Mouse (Mus musculus) midbrain, postnatal 0 days (tissue): ENCODE measurements around the gene Dusp1. TPM values are rescaled to one million over a fixed set of nuclear protein-coding genes. Genes with fewer than 3 reads are reported as not detected.

Experiments used
- ATAC-seq: fragments of 200-750 bp; cut with Nextera tagmentation; 2 replicates; pipeline ENCODE4 v1.8.0; 2017; ENCODE audit warnings: moderate number of reproducible peaks, mild to moderate bottlenecking, moderate TSS enrichment, moderate library complexity; ENCODE audit not compliant: low FRiP score
- DNase-seq: peaks from one replicate; pipeline ENCODE4 v3.0.0-alpha.2; 2015; ENCODE audit warnings: low spot score
- H3K27ac ChIP-seq: fragments of 300-500 bp; sonication (generic); 2 replicates; pipeline ENCODE4 v1.5.1; 2014; ENCODE audit warnings: low read depth, mild to moderate bottlenecking, low read length, mixed read lengths
- H3K27me3 ChIP-seq: fragments of 300-500 bp; sonication (generic); 2 replicates; pipeline ENCODE4 v1.6.1; 2014; ENCODE audit warnings: low read length, control low read depth, mixed read lengths; ENCODE audit not compliant: insufficient read depth
- H3K36me3 ChIP-seq: fragments of 300-500 bp; sonication (generic); 2 replicates; pipeline ENCODE4 v1.6.1; 2014; ENCODE audit warnings: low read length, control low read depth, mixed read lengths; ENCODE audit not compliant: insufficient read depth
- H3K4me1 ChIP-seq: fragments of 300-500 bp; sonication (generic); 2 replicates; pipeline ENCODE4 v1.6.1; 2014; ENCODE audit warnings: mild to moderate bottlenecking, control low read depth, antibody characterized with exemption, low read length, mixed read lengths; ENCODE audit not compliant: insufficient read depth
- H3K4me2 ChIP-seq: fragments of 300-500 bp; sonication (generic); 2 replicates; pipeline ENCODE4 v1.6.1; 2014; ENCODE audit warnings: low read depth, mild to moderate bottlenecking, low read length, mixed read lengths; ENCODE audit not compliant: poor library complexity, severe bottlenecking
- H3K4me3 ChIP-seq: fragments of 300-500 bp; sonication (generic); 2 replicates; pipeline ENCODE4 v1.5.1; 2014; ENCODE audit warnings: low read depth, mild to moderate bottlenecking, low read length, moderate library complexity
- H3K9ac ChIP-seq: fragments of 300-500 bp; sonication (generic); replicated peaks from 2 replicates; pipeline ENCODE4 v1.6.1; 2014; ENCODE audit warnings: mild to moderate bottlenecking, low read length, moderate library complexity, mixed read lengths; ENCODE audit not compliant: poor library complexity, severe bottlenecking
- H3K9me3 ChIP-seq: fragments of 300-500 bp; sonication (generic); 2 replicates; pipeline ENCODE4 v1.6.1; 2016; ENCODE audit warnings: low read length, control low read depth
- CTCF ChIP-seq: IDR thresholded peaks from 2 replicates; pipeline ENCODE4 v1.5.1; 2016; ENCODE audit warnings: antibody characterized with exemption, mild to moderate bottlenecking
- WGBS: fragments of 180-500 bp; shearing (Covaris S2); extraction: QIAGEN DNeasy Blood & Tissue Kit; methylation state at CpG from one replicate; pipeline ENCODE4 v1.1.7; 2014; 5-methylcytosine and 5-hydroxymethylcytosine counted together
- polyA plus RNA-seq: library from polyadenylated mRNA; unstranded; fragments of >200 nt; fragmentation: Nextera tagmentation; extraction: Ambion mirVana; gene quantifications from 2 replicates; pipeline ENCODE4 v1.2.1, GENCODE M21; 2015
- total RNA-seq: library from RNA; depleted of rRNA; stranded (reverse); fragments of >200 nt; gene quantifications from 2 replicates; pipeline ENCODE4 v1.2.3, GENCODE M21; 2014

Gene Dusp1
- total and polyA plus RNA-seq, 2 experiments from 2014 or later: 26.0 to 46.8 TPM

DNA sequence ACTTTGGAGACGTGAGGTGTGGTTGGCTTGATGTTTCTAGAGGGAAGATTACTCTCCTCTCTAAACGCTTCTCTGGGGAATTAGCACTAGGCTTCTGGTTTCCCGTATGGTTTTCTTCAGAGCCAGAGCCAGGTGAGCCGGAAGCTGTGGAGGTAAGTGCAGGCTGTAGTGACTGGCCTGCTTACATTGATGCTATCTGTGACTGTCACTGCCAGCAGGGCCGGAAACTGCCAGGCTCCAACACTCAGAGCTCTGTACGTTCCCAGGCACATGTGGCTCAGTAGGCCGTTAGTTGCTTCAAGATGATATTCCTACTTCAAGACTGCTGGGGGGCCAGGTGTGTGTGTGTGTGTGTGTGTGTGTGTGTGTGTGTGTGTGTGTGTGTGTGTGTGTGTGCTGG lies 32.2 kb upstream of the Dusp1 start:
- WGBS: 90% methylated on average over 7 of the region's 7 CpGs
- Histone ChIP-seq H3K9ac (no peak overlapping the region), H3K27me3 (no peaks in the 10 kb centered on the region), H3K36me3 (0 out of 2 replicates have a peak, but pooled peaks cover 4% of the 10 kb centered on the region), H3K27ac (no peak overlapping the region), H3K4me3 (no peak overlapping the region), H3K4me2 (no peak overlapping the region), H3K4me1 (peaks cover 6% of the 10 kb centered on the region; the same call in 1 of the 2 replicates), H3K9me3 (no peaks in the 10 kb centered on the region)
- DNase-seq (no peak), ATAC-seq (no peak)
- TF ChIP-seq CTCF: no peak

DNA sequence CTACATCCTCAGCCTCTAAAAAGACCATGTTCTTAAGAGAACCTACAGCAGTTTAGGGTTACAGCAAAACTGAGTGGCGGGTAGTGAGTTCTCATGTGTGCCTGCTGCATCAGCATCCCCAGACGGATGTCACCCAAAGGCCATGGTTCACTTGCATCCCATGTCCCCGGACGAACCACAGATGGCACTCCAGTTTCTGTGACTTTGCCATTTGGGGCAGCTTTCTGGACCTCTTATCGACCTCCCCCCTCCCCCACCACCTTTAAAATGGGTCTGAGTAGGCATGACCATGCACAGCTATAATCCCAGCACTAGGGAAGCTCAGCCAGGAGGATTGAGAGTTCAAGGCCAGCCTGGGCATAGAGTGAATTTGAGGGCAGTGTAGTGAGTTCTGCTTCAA lies 31.3 kb upstream of the Dusp1 start:
- Histone ChIP-seq H3K27me3 (no peaks in the 10 kb centered on the region), H3K4me3 (no peak overlapping the region), H3K9me3 (no peaks in the 10 kb centered on the region), H3K9ac (no peak overlapping the region), H3K4me1 (peaks cover 6% of the 10 kb centered on the region; the same call in 1 of the 2 replicates), H3K36me3 (0 out of 2 replicates have a peak, but pooled peaks cover 6% of the 10 kb centered on the region), H3K27ac (no peak overlapping the region), H3K4me2 (no peak overlapping the region)
- no peak for TF ChIP-seq CTCF
- ATAC-seq (no peak), DNase-seq (no peak)
- WGBS: 96% methylated on average over 5 of the region's 5 CpGs

DNA sequence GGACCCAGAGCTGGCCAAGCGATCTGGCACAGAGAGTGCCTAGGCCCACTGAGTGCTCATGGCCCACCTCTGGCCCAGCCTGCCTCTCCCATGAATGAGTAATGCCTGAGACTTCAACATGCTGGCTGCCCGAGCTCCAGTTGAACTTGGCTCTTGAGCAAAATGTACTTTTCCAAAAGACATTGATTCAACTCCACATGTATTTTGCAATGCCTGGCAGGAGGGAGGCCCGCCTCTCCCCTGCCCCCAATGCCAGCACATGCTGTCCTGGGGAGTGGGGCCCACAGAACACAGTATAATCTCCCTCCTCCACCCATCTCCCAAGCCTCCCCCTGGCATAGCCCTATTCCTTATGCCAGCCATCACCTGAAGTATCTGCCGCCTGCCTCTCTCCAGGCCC lies 30.6 kb upstream of the Dusp1 start:
- H3K4me2 ChIP-seq: no peak overlapping the region
- DNase-seq (no peak), ATAC-seq (no peak)
- 0 out of 2 replicates have a peak, but pooled peaks cover 6% of the 10 kb centered on the region for H3K36me3 ChIP-seq
- no peak for TF ChIP-seq CTCF
- no peaks in the 10 kb centered on the region for H3K9me3 ChIP-seq
- no peak overlapping the region for H3K27ac ChIP-seq
- H3K4me3 ChIP-seq: no peak overlapping the region
- no peaks in the 10 kb centered on the region for H3K27me3 ChIP-seq
- peaks cover 6% of the 10 kb centered on the region; the same call in 1 of the 2 replicates for H3K4me1 ChIP-seq
- no peak overlapping the region for H3K9ac ChIP-seq
- 85% methylated on average over 4 of the region's 4 CpGs for WGBS

DNA sequence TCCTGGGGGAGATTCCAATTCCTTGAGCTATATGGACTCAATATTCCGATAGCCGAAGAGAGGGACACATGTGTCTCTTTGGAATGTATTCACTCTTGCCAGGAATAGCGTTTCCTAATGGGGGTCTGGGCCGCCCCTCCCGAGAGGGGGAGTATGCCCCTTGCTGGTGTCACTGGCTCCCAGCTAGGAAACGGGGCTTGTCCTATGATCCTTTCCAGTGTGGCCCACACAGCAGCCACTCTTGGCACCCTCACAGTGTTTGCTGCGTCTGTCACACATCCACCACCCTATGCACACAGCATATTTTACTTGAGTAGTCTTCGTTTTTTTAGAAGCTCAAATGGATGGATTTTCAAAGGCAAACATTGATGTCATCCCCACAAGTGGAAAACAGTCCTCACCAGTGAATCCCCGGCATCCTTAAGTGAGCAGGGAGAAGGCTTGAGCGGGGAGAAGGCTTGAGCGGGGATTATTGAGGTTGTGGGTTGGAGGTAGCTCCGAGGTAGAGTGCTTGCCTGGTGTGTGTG lies 26.1 kb upstream of the Dusp1 start:
- H3K9me3 ChIP-seq: no peaks in the 10 kb centered on the region
- no peak overlapping the region for H3K4me3 ChIP-seq
- 0 out of 2 replicates have a peak, but pooled peaks cover 6% of the 10 kb centered on the region for H3K36me3 ChIP-seq
- ATAC-seq: no peak
- H3K9ac ChIP-seq: no peak overlapping the region
- no peak overlapping the region for H3K4me2 ChIP-seq
- no peak overlapping the region for H3K27ac ChIP-seq
- H3K4me1 ChIP-seq: no peaks in the 10 kb centered on the region
- no peak for DNase-seq
- 91% methylated on average over 12 of the region's 12 CpGs for WGBS
- no peaks in the 10 kb centered on the region for H3K27me3 ChIP-seq
- TF ChIP-seq CTCF: no peak

DNA sequence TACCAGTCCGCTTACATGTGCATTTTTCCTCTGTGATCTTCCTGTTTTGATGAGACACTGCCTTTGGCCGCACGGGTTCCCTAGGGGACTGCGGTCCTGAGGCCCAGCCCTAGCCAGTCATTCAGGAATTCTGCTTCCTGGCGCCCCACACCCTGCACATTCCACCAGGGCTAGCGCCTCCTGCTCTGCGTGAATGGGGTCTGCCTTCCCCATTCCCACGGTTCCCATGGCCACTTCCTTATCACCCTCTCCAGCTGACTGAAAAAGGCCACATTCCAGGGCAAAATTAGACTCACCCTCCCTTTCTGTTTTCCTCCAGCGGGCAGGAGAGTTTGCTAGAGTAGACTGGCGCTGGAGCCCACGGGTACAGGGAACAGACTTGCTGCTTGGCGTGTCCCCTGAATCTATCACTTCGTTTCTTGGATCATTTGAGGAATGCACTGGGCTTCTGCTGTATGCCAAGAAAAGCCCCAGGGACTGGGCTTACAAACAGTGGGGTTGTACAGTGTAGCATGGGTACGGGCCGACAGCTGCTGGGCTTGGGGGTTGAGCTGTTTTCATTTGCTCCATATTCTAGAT lies 22.7 kb upstream of the Dusp1 start:
- no peak for TF ChIP-seq CTCF
- Histone ChIP-seq H3K4me3 (no peak overlapping the region), H3K9ac (no peak overlapping the region), H3K4me2 (no peak overlapping the region), H3K27me3 (no peaks in the 10 kb centered on the region), H3K4me1 (no peaks in the 10 kb centered on the region), H3K27ac (peak overlapping the region; percentile 32; the same call in 1 of the 2 replicates), H3K36me3 (0 out of 2 replicates have a peak, but pooled peaks cover 2% of the 10 kb centered on the region), H3K9me3 (no peaks in the 10 kb centered on the region)
- WGBS: 55% methylated on average over 15 of the region's 15 CpGs
- ATAC-seq (peak; percentile 34; the same call in 1 of the 2 replicates), DNase-seq (peak; percentile 70)

DNA sequence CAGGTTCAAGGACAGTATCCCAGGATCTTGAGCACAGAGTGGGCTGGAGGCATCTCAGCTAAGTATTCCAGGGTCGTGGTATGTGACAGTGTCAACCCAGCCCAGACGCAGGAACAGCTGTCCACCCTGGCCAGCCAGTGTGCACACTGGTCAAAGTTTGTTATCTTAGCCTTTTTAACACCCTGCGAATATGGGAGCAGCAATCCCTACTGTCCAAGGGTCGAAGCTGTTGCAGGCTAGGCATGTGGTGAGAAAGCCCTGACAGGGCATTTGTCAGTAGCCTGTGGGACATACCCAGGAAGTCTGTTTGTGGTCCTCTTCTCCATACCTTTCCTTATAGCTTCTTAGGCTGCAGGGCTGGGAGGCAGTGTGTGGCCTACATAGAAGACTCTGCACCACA lies 22.1 kb upstream of the Dusp1 start:
- Histone ChIP-seq H3K9me3 (no peaks in the 10 kb centered on the region), H3K4me1 (no peaks in the 10 kb centered on the region), H3K27me3 (no peaks in the 10 kb centered on the region), H3K27ac (no peak overlapping the region), H3K4me2 (no peak overlapping the region), H3K4me3 (no peak overlapping the region), H3K36me3 (0 out of 2 replicates have a peak, but pooled peaks cover 2% of the 10 kb centered on the region), H3K9ac (no peak overlapping the region)
- DNase-seq: no peak
- ATAC-seq: no peak
- no peak for TF ChIP-seq CTCF
- WGBS: 98% methylated on average over 4 of the region's 4 CpGs
